Mouse (Mus musculus) liver, adult 2 months (tissue): Measurements from ENCODE around the gene B4galnt2. TPM values are rescaled to one million over a fixed set of nuclear protein-coding genes. Genes with fewer than 3 reads are reported as not detected.
"Not testable (repeated sequence)": the region's sequence is repeated elsewhere in the genome, so short reads cannot be mapped to it uniquely, and the experiment has no call there.

Experiments
- DNase-seq: peaks from one replicate; pipeline ENCODE4 v3.0.0-alpha.2; 2011; ENCODE audit warnings: low read depth, low spot score; ENCODE audit errors: extremely low read depth
- H3K27ac ChIP-seq: fragments of 200-500 bp; replicated peaks from 2 replicates; pipeline ENCODE4 v1.5.1; 2012; ENCODE audit warnings: low read depth, mild to moderate bottlenecking, control low read depth, inconsistent platforms, low read length; ENCODE audit not compliant: insufficient read depth
- H3K27me3 ChIP-seq: fragments of 200-500 bp; 2 replicates; pipeline ENCODE4 v1.6.1; 2012; ENCODE audit warnings: mild to moderate bottlenecking, moderate library complexity, low read length, inconsistent platforms; ENCODE audit not compliant: control insufficient read depth, insufficient read depth
- H3K36me3 ChIP-seq: fragments of 200-500 bp; 2 replicates; pipeline ENCODE4 v1.6.1; 2012; ENCODE audit warnings: low read length, inconsistent platforms; ENCODE audit not compliant: control insufficient read depth, insufficient read depth
- H3K4me1 ChIP-seq: fragments of 200-500 bp; 2 replicates; pipeline ENCODE4 v1.6.1; 2011; ENCODE audit warnings: low read length; ENCODE audit not compliant: control insufficient read depth, insufficient read depth
- H3K4me3 ChIP-seq: fragments of 200-500 bp; 2 replicates; pipeline ENCODE4 v1.5.1; 2011; ENCODE audit warnings: low read depth, mild to moderate bottlenecking, control low read depth, low read length, moderate library complexity; ENCODE audit not compliant: insufficient read depth
- H3K79me2 ChIP-seq: fragments of 200-500 bp; 2 replicates; pipeline ENCODE4 v1.6.1; 2012; ENCODE audit warnings: inconsistent platforms, mild to moderate bottlenecking, low read length, moderate library complexity; ENCODE audit not compliant: control insufficient read depth, insufficient read depth
- H3K9ac ChIP-seq: fragments of 200-500 bp; 2 replicates; pipeline ENCODE4 v1.6.1; 2012; ENCODE audit warnings: low read depth, mild to moderate bottlenecking, control low read depth, inconsistent platforms, low read length
- CTCF ChIP-seq: fragments of 200-500 bp; IDR thresholded peaks from 2 replicates; pipeline ENCODE4 v1.5.1; 2011; ENCODE audit warnings: low read depth, low read length, control low read depth
- POLR2A ChIP-seq: fragments of 200-500 bp; IDR thresholded peaks from 2 replicates; pipeline ENCODE4 v1.6.1; 2011; ENCODE audit warnings: low read length, control low read depth; ENCODE audit not compliant: insufficient read depth; ENCODE audit errors: extremely low read depth
- WGBS: fragments of 180-500 bp; shearing (Covaris S2); methylation state at CpG from one replicate; pipeline ENCODE4 v1.1.7; 2018; 5-methylcytosine and 5-hydroxymethylcytosine counted together
- polyA plus RNA-seq: library from polyadenylated mRNA; depleted of rRNA; stranded (reverse); fragments of >200 nt; gene quantifications from 2 replicates; pipeline ENCODE4 v1.2.3, GENCODE M21; 2012
- total RNA-seq: library from RNA; depleted of rRNA; stranded (reverse); fragments of >200 nt; gene quantifications from 2 replicates; pipeline ENCODE4 v1.2.3, GENCODE M21; 2014

Gene B4galnt2
- total and polyA plus RNA-seq, 2 experiments: 0.37 TPM; not detected in 1

- H3K4me1 ChIP-seq: no peaks in the 10 kb centered on the region
- TF ChIP-seq CTCF (no peak), POLR2A (no peak)
- H3K4me3 ChIP-seq: no peak overlapping the region
- no peaks in the 10 kb centered on the region for H3K36me3 ChIP-seq
- no peak for DNase-seq
- WGBS: 32% methylated on average over 7 of the region's 7 CpGs
- no peak overlapping the region for H3K9ac ChIP-seq
- peaks cover 20% of the 10 kb centered on the region for H3K27me3 ChIP-seq
- no peaks in the 10 kb centered on the region for H3K79me2 ChIP-seq
- H3K27ac ChIP-seq: no peak overlapping the region
Observed at GRCm38 (mm10) chr11:95911579-95911978, 3.1 kb downstream of the B4galnt2 start.

GRCm38 (mm10) chr11:95907805-95908524 is 6.7 kb downstream of the B4galnt2 start:
- DNase-seq: peak; percentile 4
- WGBS: 84% methylated on average over 5 of the region's 5 CpGs

GRCm38 (mm10) chr11:95904290-95904689 is 10.4 kb downstream of the B4galnt2 start:
- DNase-seq: no peak
- WGBS: 74% methylated on average over 2 of the region's 2 CpGs
- Histone ChIP-seq H3K9ac (no peak overlapping the region), H3K4me1 (no peaks in the 10 kb centered on the region; the same call in 1 of the 2 replicates), H3K27me3 (no peaks in the 10 kb centered on the region), H3K79me2 (no peaks in the 10 kb centered on the region), H3K36me3 (no peaks in the 10 kb centered on the region), H3K4me3 (no peak overlapping the region), H3K27ac (no peak overlapping the region)
- no peak for TF ChIP-seq POLR2A
- TF ChIP-seq CTCF: no peak

More at GRCm38 (mm10) chr11:95907805-95908524, 6.7 kb downstream of the B4galnt2 start:
- Histone ChIP-seq H3K27me3 (no peaks in the 10 kb centered on the region; the same call in 1 of the 2 replicates), H3K4me3 (no peak overlapping the region), H3K36me3 (no peaks in the 10 kb centered on the region), H3K9ac (no peak overlapping the region), H3K79me2 (no peaks in the 10 kb centered on the region), H3K4me1 (no peaks in the 10 kb centered on the region), H3K27ac (no peak overlapping the region)
- TF ChIP-seq POLR2A: no peak
- TF ChIP-seq CTCF: no peak

- WGBS: 75% methylated on average over 14 of the region's 14 CpGs
Observed at GRCm38 (mm10) chr11:95896446-95897179, 18.1 kb downstream of the B4galnt2 start.

GRCm38 (mm10) chr11:95890462-95891051 is 24.1 kb downstream of the B4galnt2 start:
- Histone ChIP-seq H3K27me3 (no peaks in the 10 kb centered on the region; the same call in 1 of the 2 replicates), H3K79me2 (no peaks in the 10 kb centered on the region), H3K36me3 (no peaks in the 10 kb centered on the region), H3K9ac (no peak overlapping the region), H3K27ac (no peak overlapping the region), H3K4me3 (no peak overlapping the region), H3K4me1 (no peaks in the 10 kb centered on the region)
- 87% methylated on average over 2 of the region's 2 CpGs for WGBS
- no peak for DNase-seq
- no peak for TF ChIP-seq CTCF

More at GRCm38 (mm10) chr11:95896446-95897179, 18.1 kb downstream of the B4galnt2 start:
- no peak overlapping the region for H3K27ac ChIP-seq
- no peaks in the 10 kb centered on the region for H3K4me1 ChIP-seq
- H3K9ac ChIP-seq: no peak overlapping the region
- no peaks in the 10 kb centered on the region for H3K79me2 ChIP-seq
- DNase-seq: no peak
- TF ChIP-seq POLR2A (no peak), CTCF (no peak)
- no peak overlapping the region; the same call in 1 of the 2 replicates for H3K4me3 ChIP-seq
- H3K36me3 ChIP-seq: no peaks in the 10 kb centered on the region
- no peaks in the 10 kb centered on the region for H3K27me3 ChIP-seq

- WGBS: 81% methylated on average over 2 of the region's 2 CpGs
- H3K27ac ChIP-seq, H3K36me3 ChIP-seq, H3K79me2 ChIP-seq, DNase-seq, H3K27me3 ChIP-seq, H3K9ac ChIP-seq, H3K4me1 ChIP-seq, H3K4me3 ChIP-seq: not testable (repeated sequence)
Observed at GRCm38 (mm10) chr11:95879861-95880260, 34.8 kb downstream of the B4galnt2 start.
